Mouse (Mus musculus): ENCODE results near the gene Ramp1. TPM values are rescaled to one million over a fixed set of nuclear protein-coding genes. Genes with fewer than 3 reads are reported as not detected.

Gene Ramp1
- total RNA-seq, 2 experiments from 2014 or later, result 51.3 to 53.0 TPM

DNA sequence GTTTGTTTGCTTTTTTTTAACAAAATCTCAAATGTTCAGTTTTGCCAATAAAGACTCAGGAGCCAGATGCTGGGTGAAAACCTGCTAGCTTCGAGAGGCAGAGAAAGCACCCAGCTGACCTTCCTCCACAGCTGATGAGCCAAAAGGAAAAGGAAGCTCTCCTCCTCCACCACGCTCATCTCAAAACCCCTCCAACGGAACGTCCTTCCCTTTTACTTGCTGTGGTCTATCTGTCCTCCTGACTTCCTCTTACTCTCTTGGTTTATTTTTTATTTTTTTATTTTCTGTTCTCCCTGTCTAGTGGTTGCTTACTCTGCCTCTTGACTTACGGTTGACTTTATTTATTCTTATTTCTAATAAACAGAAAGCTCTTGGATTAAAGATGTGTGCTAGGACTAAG is 55.8 kb downstream of the Ramp1 start:
- DNase-seq (ENCODE audit: low spot score in 2 of 2), result no peak

DNA sequence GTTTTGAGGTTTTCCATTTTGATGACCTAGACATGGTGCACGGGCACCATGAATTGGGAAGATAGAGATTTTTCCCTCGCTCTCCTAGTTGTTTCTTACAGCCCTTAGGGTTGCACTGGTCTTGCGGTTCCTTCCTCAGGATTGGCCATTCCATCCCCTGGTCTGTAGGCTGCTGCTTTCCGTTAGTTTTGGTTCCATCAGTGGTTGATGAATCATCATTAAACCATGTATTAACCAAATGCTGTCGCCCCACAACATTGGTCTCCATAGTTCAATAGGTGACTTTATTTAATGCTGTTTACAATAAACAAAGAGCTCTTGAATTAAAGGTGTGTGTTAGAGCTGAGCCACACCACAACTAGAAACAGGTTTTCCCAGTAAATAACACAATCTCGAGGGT is 58.1 kb downstream of the Ramp1 start:
- DNase-seq (ENCODE audit: low spot score in 2 of 2), result no peak

DNA sequence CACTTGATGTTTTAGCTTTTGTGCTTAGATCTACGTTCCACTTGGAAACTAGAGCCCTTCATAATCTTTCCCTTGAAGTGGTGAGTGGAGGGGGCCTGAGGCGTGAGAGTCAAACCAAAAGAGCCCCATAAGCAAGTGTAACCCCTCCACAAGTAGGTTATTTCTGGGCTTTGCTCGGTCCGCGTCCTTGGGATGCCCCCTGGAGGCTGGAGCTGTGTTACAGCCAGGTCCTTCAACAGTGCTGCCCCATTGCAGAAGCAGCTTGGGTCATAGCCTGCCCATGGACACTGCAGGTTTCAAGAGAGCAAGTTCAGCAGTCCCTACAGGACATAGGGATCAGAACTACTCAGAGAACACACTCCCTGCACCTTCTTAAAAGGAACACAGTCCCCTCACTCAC is 59.5 kb downstream of the Ramp1 start:
- DNase-seq (ENCODE audit: low spot score in 2 of 2), result peak; percentile 45 to 65

DNA sequence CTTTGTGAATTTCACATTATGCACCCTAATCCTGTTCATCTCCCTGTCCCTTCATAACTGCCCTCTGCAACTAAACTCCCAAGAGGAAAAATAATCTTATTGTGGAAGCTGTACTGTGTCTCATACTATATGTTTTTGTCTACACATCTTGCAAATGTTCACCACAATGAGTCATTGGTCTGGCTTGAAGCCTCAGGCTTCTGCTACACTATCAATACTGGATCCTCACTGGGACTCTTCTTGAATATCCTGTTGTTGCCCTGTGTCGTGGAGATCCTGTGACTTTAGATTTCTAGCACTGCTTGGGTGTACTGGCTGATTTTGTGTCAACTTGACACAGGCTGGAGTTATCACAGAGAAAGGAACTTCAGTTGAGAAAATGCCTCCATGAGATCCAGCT is 60.2 kb downstream of the Ramp1 start:
- DNase-seq (ENCODE audit: low spot score in 2 of 2), result no peak

DNA sequence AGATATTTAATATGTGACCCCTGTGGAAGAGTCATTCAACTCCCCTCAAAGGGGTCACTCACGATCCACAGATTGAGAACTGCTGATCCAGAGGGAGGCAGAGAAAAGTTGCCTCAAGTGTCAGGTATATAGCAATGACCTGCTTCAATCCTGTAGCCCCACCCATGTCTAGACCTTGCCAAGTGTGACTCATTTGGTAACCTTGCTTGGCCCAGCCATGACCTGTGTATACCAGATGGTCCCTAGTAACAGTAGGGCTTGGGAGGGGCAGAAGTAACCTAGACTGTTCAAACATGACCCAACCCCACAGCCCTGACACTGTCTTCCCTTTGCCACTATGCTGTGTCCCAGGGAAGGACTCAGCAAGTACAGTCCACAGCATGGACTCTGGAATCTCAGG is 61.1 kb downstream of the Ramp1 start:
- DNase-seq (ENCODE audit: low spot score in 2 of 2), result no peak

DNA sequence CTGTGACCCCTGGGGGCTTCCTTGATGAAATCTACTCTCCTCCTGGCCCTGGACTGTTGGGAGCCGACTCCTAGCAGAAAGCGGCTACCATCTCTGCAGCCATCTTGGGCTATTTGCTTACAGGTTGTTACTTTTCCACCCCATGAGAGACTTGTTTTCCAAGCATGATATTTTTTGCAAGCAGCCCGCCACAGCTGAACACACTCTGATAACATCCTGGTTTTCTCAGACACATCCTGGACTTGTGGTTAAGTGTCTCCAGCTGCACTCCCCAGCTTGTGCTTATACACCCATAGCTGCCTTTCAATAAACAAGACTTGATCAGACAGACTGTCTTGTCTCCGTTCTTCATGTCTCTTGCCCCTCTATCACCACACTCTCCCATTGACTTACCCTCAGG is 61.6 kb downstream of the Ramp1 start:
- no peak for DNase-seq (ENCODE audit: low spot score in 2 of 2)

DNA sequence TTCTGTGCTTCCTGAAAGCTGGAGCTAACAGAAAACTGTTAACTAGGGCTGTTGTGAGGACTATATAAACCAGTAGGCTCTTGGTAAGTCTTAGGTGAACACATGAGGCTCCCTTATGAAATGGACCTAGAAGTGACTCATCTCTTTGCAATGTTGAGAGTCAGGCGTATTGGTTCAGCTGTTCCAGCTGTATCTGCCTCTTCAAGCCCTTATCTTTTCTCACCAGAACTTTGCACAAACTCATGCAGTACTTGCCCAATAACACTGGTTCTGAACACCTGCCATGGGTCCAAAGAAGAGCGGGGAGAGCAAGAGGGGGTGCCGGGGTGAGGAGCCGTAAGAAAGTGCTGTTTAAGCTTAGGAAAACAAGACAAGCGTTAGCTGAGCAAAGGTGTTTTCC is 68.6 kb downstream of the Ramp1 start:
- no peak for DNase-seq (ENCODE audit: low spot score in 2 of 2)

DNA sequence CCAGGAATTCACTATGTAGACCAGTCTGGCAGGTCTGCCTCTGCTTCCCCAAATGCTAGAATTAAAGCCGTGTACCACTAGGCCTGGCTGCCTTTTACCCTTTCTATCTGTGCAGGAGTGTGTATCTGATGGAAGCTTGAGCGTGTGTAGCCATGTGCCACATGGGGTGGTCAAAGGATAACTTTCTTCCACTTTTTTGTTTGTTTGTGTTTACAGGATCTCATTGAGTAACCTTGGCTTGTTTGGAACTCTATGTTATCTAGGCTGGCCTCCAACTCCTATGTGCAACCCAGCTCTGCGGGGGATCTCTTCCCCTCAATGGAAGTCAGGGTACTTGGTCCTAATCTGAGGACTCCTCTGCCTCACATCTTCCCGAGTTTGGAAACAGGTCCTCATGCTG is 69.3 kb downstream of the Ramp1 start:
- DNase-seq (ENCODE audit: low spot score in 2 of 2), result no peak

DNA sequence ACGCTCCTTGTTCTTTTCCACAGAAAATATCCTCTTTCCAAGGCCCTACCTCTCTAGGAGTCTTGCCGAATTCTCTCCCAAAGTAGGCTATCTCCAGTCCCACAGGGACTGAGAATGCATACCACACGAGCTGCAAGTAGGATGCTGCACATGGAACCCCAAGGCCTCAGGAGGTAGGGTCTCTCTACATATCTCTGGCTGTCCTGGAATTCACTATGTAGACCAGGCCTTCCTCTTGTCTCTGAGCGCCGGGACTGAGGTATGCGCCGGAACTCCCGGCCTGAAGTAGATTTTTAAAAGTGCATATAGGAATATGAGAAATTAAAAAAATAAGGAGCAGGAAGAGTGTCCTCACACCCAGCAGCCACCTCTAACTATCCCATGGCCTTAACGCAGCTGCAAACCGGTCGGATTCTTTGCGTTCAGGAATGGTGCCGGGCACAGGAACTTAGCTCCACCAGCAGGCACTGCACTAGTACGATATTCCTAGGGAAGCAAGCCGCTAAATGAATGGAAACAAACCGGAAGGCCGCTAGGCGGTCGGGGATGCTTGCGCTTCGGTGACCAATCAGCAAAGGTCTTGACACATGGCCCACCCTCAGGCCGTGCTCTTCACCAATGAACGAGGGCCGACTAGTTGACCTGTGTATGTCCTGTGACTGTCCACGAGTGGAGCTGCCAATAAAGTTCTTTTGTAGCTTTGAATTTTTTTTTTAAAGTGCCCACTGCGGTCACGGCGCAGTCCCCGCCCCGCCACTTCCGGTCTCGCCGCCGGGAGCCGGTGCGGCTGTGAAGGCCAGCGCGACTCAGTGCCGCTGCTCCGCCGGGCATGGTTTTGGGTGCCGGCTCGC is 70.2 kb downstream of the Ramp1 start, which contains the start of gene Ube2f:
Gene Ube2f (plus strand): TSS at position 741 of the 851 bp plus-strand sequence.
- peak; percentile 91 to 98 for DNase-seq (ENCODE audit: low spot score in 2 of 2)

DNA sequence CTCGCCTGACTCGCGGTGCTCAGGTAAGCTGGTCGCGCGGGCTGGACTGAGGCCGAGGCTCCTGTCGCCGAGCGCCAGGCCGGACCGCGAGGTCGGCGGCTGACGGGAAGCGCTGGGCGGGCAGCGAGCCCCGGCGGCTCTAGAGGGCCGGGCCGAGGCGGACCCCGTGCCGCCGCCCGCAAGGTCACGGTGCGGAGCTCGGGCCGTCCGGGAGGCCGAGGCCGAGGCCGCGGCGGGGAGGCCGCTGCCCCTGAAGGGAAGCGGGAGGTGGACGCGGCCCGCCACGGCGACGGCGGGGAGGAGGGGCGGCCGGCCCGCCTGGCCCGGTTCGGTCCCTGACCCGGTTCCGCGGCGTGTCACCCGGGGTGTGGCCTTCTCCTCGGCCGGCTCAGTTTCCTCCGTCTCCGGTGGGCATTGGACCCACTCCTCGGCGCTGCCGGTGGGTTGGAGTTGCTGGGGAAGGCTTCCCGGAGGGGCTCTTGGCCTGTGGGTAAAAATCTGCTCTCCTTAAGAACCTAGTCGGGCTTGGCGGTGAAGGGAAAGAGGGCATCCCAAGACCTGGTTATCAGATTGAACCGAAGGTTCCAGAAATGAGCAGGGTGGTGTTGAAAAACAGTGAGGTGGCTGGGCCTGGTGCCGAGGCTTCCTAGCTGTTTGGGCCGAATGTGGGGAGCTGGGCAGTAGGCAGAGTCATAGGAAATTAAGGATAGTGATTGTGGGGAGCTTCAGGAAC is 71.0 kb downstream of the Ramp1 start:
- DNase-seq (ENCODE audit: low spot score in 2 of 2), result peak; percentile 11 to 17

DNA sequence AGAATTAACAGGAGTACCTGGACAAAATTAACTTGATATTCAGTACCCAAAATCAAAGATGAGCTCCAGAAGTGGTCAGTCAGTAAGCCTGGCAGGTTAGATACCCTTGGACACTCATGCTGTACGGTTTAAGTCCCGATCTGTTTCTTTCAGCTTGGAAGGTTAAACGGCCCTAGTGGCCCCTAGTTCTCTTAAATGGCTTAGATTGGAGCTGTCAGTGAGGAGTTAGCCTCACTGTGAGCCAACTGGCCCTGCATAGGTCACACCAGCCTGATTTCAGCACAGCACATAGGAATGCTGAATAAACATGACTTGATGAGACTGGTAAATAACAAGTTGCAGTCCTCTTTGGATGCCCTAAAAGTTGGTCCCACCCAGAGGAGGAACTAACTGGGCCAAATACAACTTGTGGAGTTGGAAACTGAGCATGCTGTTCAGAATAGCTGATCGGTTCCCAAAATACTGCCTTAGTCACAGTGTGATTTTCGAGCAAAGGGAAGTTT is 71.6 kb downstream of the Ramp1 start:
- no peak for DNase-seq (ENCODE audit: low spot score in 2 of 2)

DNA sequence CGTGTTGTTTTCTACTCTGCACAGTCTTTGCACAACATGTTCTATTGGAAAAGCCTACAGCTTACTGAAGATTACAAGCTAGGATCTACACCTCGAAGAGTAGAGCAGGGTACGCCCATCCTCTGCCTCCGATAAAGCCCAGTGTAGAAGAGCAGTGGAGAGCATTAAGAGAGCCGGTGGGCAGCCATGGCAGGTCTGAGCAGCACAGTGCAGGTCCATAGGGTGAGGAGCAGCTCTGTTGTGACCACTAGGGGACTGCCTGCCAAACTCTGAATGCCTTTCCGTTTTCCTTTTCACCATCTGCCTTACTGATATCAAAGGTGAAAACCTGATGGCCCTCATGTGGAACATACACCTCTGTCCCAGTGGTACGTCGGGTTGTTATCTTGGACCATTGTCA is 72.3 kb downstream of the Ramp1 start:
- DNase-seq (ENCODE audit: low spot score in 2 of 2), result no peak

DNA sequence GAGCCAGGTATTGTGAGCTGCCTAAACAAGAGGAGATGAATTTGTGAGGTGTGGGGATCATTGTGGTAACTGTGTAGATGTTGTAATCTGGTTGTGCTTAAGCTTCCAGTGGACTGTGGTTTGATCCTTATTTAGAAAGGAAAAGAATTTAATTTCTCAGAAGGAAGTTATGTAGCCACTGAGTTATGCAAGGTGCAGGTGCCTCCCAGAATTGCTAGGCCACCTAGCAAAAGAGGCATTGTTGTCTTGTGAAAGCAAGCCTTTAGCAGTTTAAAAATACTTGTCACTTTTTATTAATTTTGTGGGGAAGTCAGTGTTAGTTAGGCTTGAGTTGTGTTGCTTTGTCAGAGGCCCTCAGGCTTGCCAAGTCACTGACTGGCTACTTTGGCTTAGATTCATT is 78.3 kb downstream of the Ramp1 start:
- no peak for DNase-seq (ENCODE audit: low spot score in 2 of 2)

DNA sequence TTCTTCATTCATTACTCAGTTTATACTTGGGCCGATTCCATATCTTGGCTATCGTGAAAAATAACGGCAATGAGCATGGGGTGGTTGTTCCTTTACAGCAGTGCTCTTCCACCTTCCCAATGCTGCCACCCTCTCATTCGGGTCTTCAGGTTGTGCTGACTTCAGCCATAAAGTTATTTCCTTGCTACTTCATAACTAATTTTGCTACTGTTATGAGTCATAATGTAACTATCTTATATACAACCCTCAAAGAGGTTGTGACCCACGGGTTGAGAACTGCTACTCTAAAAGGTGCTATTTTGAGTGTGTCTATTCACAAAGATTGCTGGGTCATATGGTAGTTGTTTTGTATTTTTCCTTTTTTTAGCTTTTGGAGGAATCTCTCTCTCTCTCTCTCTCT is 80.2 kb downstream of the Ramp1 start:
- DNase-seq (ENCODE audit: low spot score in 2 of 2), result no peak

DNA sequence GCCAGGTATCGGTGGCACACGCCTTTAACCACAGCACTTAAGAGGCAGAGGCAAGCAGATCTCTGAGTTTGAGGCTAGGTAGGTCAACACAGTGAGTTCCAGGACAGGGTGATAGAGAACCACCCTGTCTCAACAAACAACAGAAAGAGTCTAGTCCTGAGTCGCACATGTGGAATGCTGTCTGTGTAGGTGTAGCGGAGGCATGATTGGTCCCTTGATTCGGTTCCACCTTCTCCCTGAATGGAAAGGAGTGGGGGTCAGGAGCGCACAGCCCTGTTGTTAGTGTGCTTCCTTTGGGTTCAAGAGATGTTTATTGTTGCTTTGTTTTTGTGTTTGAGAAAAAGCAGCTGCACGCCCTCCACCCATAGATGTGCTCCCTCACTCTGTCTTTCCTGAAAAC is 82.9 kb downstream of the Ramp1 start:
- DNase-seq (ENCODE audit: low spot score in 2 of 2), result no peak

DNA sequence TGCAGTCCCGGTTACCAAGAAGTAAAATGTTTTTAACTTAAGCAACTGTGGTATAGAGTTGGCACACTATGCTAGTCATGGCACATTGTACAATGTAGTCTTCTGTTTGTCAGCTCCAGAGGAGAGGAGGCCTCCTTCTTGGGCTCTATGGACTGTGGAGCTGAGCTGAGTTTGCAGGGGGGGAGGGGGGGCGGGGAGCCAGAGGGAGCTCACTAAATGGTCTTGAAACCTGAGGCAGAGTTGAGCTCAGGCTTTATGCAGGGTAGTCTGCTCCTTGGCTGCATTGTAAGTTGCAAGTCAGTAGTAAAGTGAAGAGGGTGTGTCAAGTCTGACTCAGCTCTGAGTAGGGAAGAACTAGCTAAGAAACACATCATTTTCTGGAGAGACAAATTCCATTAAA is 92.6 kb downstream of the Ramp1 start:
- DNase-seq (ENCODE audit: low spot score in 2 of 2), result no peak

Other genes with a start within 250 kb of the Ramp1 start
- gene Prlh, start 226.7 kb upstream of the Ramp1 start, total RNA-seq (2021), result not detected
- not detected for gene Rab17, start 210.2 kb upstream of the Ramp1 start, total RNA-seq (2021)
- 10 to 100 TPM; 73.0 to 82.7 TPM for gene Lrrfip1, start 181.1 kb upstream of the Ramp1 start, total RNA-seq (2021)
- gene Rbm44, start 34.7 kb upstream of the Ramp1 start, total RNA-seq (2021), result not detected
- gene Ube2f, start 70.5 kb downstream of the Ramp1 start, total RNA-seq (2021), result 10 to 100 TPM; 57.2 to 57.4 TPM
- 10 to 100 TPM; 12.7 to 13.4 TPM for gene Scly, start 118.5 kb downstream of the Ramp1 start, total RNA-seq (2021)
- under 1 TPM; 0.05 to 0.10 TPM for gene Espnl, start 142.3 kb downstream of the Ramp1 start, total RNA-seq (2021)
- gene Klhl30, start 171.2 kb downstream of the Ramp1 start, total RNA-seq (2021), result under 1 TPM; 0.09 to 0.12 TPM
- under 1 TPM in 1 of 2 experiments, not detected in 1; 0.12 TPM for gene Erfe, start 186.6 kb downstream of the Ramp1 start, total RNA-seq (2021)
- 10 to 100 TPM; 63.6 to 63.7 TPM for gene Ilkap, start 219.0 kb downstream of the Ramp1 start, total RNA-seq (2021)
- gene Hes6, start 234.2 kb downstream of the Ramp1 start, total RNA-seq (2021), result 10 to 100 TPM; 20.6 to 21.9 TPM

Data from layer of hippocampus, postnatal 14 days (tissue).